Mouse (Mus musculus) myocyte (in vitro differentiated cells): ENCODE results near the gene Abhd12b.

Experiments used
- CEBPB ChIP-seq: IDR thresholded peaks from 2 replicates; pipeline ENCODE4 v1.6.1; 2011; ENCODE audit warnings: mild to moderate bottlenecking, moderate library complexity; ENCODE audit not compliant: poor library complexity, insufficient read depth, severe bottlenecking
- E2F4 ChIP-seq: IDR thresholded peaks from one replicate; pipeline ENCODE4 v1.6.1; 2011; ENCODE audit warnings: mild to moderate bottlenecking, control low read depth, moderate library complexity; ENCODE audit not compliant: insufficient read depth
- MAX ChIP-seq: IDR thresholded peaks from one replicate; pipeline ENCODE4 v1.6.1; 2011; ENCODE audit warnings: low read depth, mild to moderate bottlenecking, control low read depth
- POLR2A ChIP-seq: IDR thresholded peaks from one replicate; pipeline ENCODE4 v1.6.1; 2011; ENCODE audit warnings: low read depth, mild to moderate bottlenecking, control low read depth, moderate library complexity; ENCODE audit not compliant: insufficient read length
- POLR2AphosphoS2 ChIP-seq: IDR thresholded peaks from one replicate; pipeline ENCODE4 v1.6.1; 2011; ENCODE audit warnings: low read depth, control low read depth; ENCODE audit not compliant: insufficient read length
- REST ChIP-seq: IDR thresholded peaks from one replicate; pipeline ENCODE4 v1.6.1; 2011; ENCODE audit warnings: mild to moderate bottlenecking, control low read depth, moderate library complexity; ENCODE audit not compliant: insufficient read depth, insufficient read length
- SRF ChIP-seq: IDR thresholded peaks from one replicate; pipeline ENCODE4 v1.6.1; 2011; ENCODE audit warnings: low read depth; ENCODE audit not compliant: control insufficient read depth, insufficient read length
- TCF12 ChIP-seq: IDR thresholded peaks from one replicate; pipeline ENCODE4 v1.6.1; 2011; ENCODE audit warnings: mild to moderate bottlenecking, control low read depth; ENCODE audit not compliant: poor library complexity, insufficient read depth, severe bottlenecking
- TCF3 ChIP-seq: IDR thresholded peaks from one replicate; pipeline ENCODE4 v1.6.1; 2011; ENCODE audit warnings: low read depth, control low read depth; ENCODE audit not compliant: insufficient read length
- USF1 ChIP-seq: IDR thresholded peaks from one replicate; pipeline ENCODE4 v1.6.1; 2011; ENCODE audit warnings: low read depth, mild to moderate bottlenecking, control low read depth, moderate library complexity

DNA sequence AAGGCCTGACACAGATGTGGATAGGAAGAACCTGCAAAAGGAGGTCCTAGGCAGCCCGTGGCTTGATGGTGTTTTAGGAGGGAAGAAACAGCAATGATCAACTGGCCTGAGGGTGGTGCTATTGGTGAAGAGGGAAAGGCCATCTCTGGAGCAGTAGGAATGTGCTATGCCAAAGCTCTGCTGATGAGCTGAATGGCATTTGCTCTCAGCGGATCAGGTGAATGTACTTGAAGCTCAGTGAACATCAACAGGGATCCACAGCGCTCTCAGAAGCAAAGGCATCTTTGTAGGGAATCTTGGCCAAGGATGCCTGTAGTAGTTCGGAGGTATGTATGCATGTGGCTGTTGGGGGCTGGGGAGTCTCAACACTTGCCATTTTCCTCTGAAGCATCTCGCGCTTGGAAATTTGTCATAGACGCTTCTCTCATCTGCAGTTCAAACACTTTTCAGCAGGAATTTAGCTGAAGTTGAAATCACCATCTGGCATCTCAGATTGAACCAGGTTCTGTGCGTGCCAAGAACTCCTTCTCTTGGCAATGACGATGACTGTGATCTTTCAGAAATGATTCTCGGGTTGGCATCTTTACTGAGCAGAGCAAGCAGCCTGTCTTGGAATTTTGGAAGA lies 35.1 kb upstream of the Abhd12b start:
- TF ChIP-seq POLR2A (no peak), REST (no peak), USF1 (no peak), MAX (no peak), SRF (no peak), POLR2AphosphoS2 (no peak), TCF12 (no peak), CEBPB (no peak), E2F4 (no peak), TCF3 (no peak)
